Mouse (Mus musculus): ENCODE measurements around the gene D130043K22Rik. TPM values are rescaled to one million over a fixed set of nuclear protein-coding genes. Genes with fewer than 3 reads are reported as not detected.

The D130043K22Rik gene
- polyA plus RNA-seq, 1 experiment = not detected

GRCm38 (mm10) chr13:24861084-24861483 is 16.1 kb downstream of the D130043K22Rik start:
- H3K36me3 ChIP-seq (replicated peaks; ENCODE audit: low read length) = no peaks in the 10 kb centered on the region
- no peak for TF ChIP-seq GATA1 (IDR thresholded peaks at IDR 0.05; ENCODE audit: borderline replicate concordance, low read length)
- no peak for TF ChIP-seq FLI1 (IDR thresholded peaks at IDR 0.05; ENCODE audit: low read length)
- H3K27me3 ChIP-seq (replicated peaks) = peaks cover 38% of the 10 kb centered on the region
- H3K4me3 ChIP-seq (replicated peaks) = no peak overlapping the region
- peaks cover 4% of the 10 kb centered on the region for H3K9me3 ChIP-seq
- peaks cover 11% of the 10 kb centered on the region for H3K4me1 ChIP-seq

- peaks cover 29% of the 10 kb centered on the region for H3K27me3 ChIP-seq (replicated peaks)
- H3K9me3 ChIP-seq = peaks cover 4% of the 10 kb centered on the region
- H3K4me1 ChIP-seq = peaks cover 16% of the 10 kb centered on the region
- H3K4me3 ChIP-seq (replicated peaks) = no peak overlapping the region
- H3K36me3 ChIP-seq (replicated peaks; ENCODE audit: low read length) = no peaks in the 10 kb centered on the region
- TF ChIP-seq GATA1 (IDR thresholded peaks at IDR 0.05; ENCODE audit: borderline replicate concordance, low read length) (no peak), FLI1 (IDR thresholded peaks at IDR 0.05; ENCODE audit: low read length) (no peak)
Observed at GRCm38 (mm10) chr13:24862021-24862420, 17.1 kb downstream of the D130043K22Rik start.

- Histone ChIP-seq H3K36me3 (replicated peaks; ENCODE audit: low read length) (no peaks in the 10 kb centered on the region), H3K4me1 (peaks cover 17% of the 10 kb centered on the region), H3K9me3 (peaks cover 4% of the 10 kb centered on the region), H3K27me3 (replicated peaks) (peaks cover 24% of the 10 kb centered on the region), H3K4me3 (replicated peaks) (no peak overlapping the region)
- TF ChIP-seq GATA1 (IDR thresholded peaks at IDR 0.05; ENCODE audit: borderline replicate concordance, low read length) (no peak), FLI1 (IDR thresholded peaks at IDR 0.05; ENCODE audit: low read length) (no peak)
Observed at GRCm38 (mm10) chr13:24862520-24862919, 17.6 kb downstream of the D130043K22Rik start.

- TF ChIP-seq FLI1 (IDR thresholded peaks at IDR 0.05; ENCODE audit: low read length) (no peak), GATA1 (IDR thresholded peaks at IDR 0.05; ENCODE audit: borderline replicate concordance, low read length) (no peak)
- Histone ChIP-seq H3K4me3 (replicated peaks) (no peak overlapping the region), H3K27me3 (replicated peaks) (peaks cover 11% of the 10 kb centered on the region), H3K9me3 (no peaks in the 10 kb centered on the region), H3K36me3 (replicated peaks; ENCODE audit: low read length) (no peaks in the 10 kb centered on the region), H3K4me1 (peaks cover 13% of the 10 kb centered on the region)
Observed at GRCm38 (mm10) chr13:24866430-24867402, 21.8 kb downstream of the D130043K22Rik start.

GRCm38 (mm10) chr13:24867789-24868188 is 22.9 kb downstream of the D130043K22Rik start:
- Histone ChIP-seq H3K4me3 (replicated peaks) (no peak overlapping the region), H3K27me3 (replicated peaks) (peaks cover 10% of the 10 kb centered on the region), H3K36me3 (replicated peaks; ENCODE audit: low read length) (no peaks in the 10 kb centered on the region), H3K4me1 (peaks cover 9% of the 10 kb centered on the region; the same call in 1 of the 2 replicates), H3K9me3 (no peaks in the 10 kb centered on the region)
- TF ChIP-seq FLI1 (IDR thresholded peaks at IDR 0.05; ENCODE audit: low read length) (no peak), GATA1 (IDR thresholded peaks at IDR 0.05; ENCODE audit: borderline replicate concordance, low read length) (no peak)

- no peak overlapping the region for H3K4me3 ChIP-seq (replicated peaks)
- peaks cover 9% of the 10 kb centered on the region; the same call in 1 of the 2 replicates for H3K4me1 ChIP-seq
- TF ChIP-seq GATA1 (IDR thresholded peaks at IDR 0.05; ENCODE audit: borderline replicate concordance, low read length) (no peak), FLI1 (IDR thresholded peaks at IDR 0.05; ENCODE audit: low read length) (no peak)
- H3K27me3 ChIP-seq (replicated peaks) = peaks cover 10% of the 10 kb centered on the region
- H3K36me3 ChIP-seq (replicated peaks; ENCODE audit: low read length) = no peaks in the 10 kb centered on the region
- H3K9me3 ChIP-seq = peaks cover 4% of the 10 kb centered on the region; the same call in 1 of the 2 replicates
Observed at GRCm38 (mm10) chr13:24868233-24868632, 23.3 kb downstream of the D130043K22Rik start.

GRCm38 (mm10) chr13:24879359-24880040 is 34.6 kb downstream of the D130043K22Rik start:
- TF ChIP-seq FLI1 (IDR thresholded peaks at IDR 0.05; ENCODE audit: low read length) = no peak
- no peak for TF ChIP-seq GATA1 (IDR thresholded peaks at IDR 0.05; ENCODE audit: borderline replicate concordance, low read length)
- H3K36me3 ChIP-seq (replicated peaks; ENCODE audit: low read length) = no peaks in the 10 kb centered on the region
- peaks cover 16% of the 10 kb centered on the region for H3K27me3 ChIP-seq (replicated peaks)
- no peaks in the 10 kb centered on the region for H3K4me1 ChIP-seq
- peak overlapping the region; percentile 1 for H3K4me3 ChIP-seq (replicated peaks)
- H3K9me3 ChIP-seq = peaks cover 43% of the 10 kb centered on the region

GRCm38 (mm10) chr13:24880208-24880607 is 35.3 kb downstream of the D130043K22Rik start:
- Histone ChIP-seq H3K4me1 (no peaks in the 10 kb centered on the region), H3K4me3 (replicated peaks) (no peak overlapping the region), H3K36me3 (replicated peaks; ENCODE audit: low read length) (no peaks in the 10 kb centered on the region), H3K9me3 (peaks cover 44% of the 10 kb centered on the region), H3K27me3 (replicated peaks) (peaks cover 17% of the 10 kb centered on the region)
- no peak for TF ChIP-seq GATA1 (IDR thresholded peaks at IDR 0.05; ENCODE audit: borderline replicate concordance, low read length)
- TF ChIP-seq FLI1 (IDR thresholded peaks at IDR 0.05; ENCODE audit: low read length) = no peak

GRCm38 (mm10) chr13:24880704-24881103 is 35.8 kb downstream of the D130043K22Rik start:
- Histone ChIP-seq H3K4me1 (no peaks in the 10 kb centered on the region), H3K36me3 (replicated peaks; ENCODE audit: low read length) (no peaks in the 10 kb centered on the region), H3K27me3 (replicated peaks) (peaks cover 17% of the 10 kb centered on the region), H3K4me3 (replicated peaks) (no peak overlapping the region), H3K9me3 (peaks cover 44% of the 10 kb centered on the region)
- TF ChIP-seq FLI1 (IDR thresholded peaks at IDR 0.05; ENCODE audit: low read length) = no peak
- no peak for TF ChIP-seq GATA1 (IDR thresholded peaks at IDR 0.05; ENCODE audit: borderline replicate concordance, low read length)

Data from megakaryocyte, embryonic 14.5 days (primary cell).